Mouse (Mus musculus): ENCODE data around the gene Fryl. TPM values are rescaled to one million over a fixed set of nuclear protein-coding genes. Genes with fewer than 3 reads are reported as not detected.

Gene Fryl
- polyA plus RNA-seq, 1 experiment from 2014 or later: 38.7 TPM

DNA sequence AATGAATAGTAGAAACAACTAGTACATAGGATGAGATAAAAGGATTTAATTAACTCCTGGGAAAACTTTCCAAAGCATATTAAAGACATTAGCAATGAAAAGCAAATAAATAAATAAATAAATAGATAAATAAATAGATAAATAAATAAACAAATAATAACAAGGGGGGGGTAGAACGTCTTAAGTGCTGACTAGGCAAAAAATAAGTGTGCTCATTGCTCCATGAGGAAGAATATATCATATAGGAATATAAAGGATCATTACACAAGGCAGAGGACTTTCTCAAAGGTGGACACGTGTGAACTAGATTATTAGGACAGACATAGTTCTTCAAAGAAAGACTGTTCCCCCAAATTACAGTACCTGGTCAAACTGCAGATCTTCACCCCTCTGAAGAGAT, 120.5 kb downstream of the Fryl start:
- H3K4me2 ChIP-seq: no peak overlapping the region
- WGBS: 84% methylated on average over 2 of the region's 2 CpGs
- no peaks in the 10 kb centered on the region for H3K27me3 ChIP-seq (replicated peaks)
- no peak overlapping the region for H3K4me3 ChIP-seq
- no peak for ATAC-seq (ENCODE audit: insufficient number of reproducible peaks, low FRiP score)
- H3K4me1 ChIP-seq (replicated peaks): peaks cover 2% of the 10 kb centered on the region; the same call in 1 of the 2 replicates
- no peaks in the 10 kb centered on the region for H3K9me3 ChIP-seq (replicated peaks)
- H3K27ac ChIP-seq (ENCODE audit: poor library complexity, severe bottlenecking): no peak overlapping the region
- H3K9ac ChIP-seq: no peak overlapping the region
- peaks cover 25% of the 10 kb centered on the region for H3K36me3 ChIP-seq

DNA sequence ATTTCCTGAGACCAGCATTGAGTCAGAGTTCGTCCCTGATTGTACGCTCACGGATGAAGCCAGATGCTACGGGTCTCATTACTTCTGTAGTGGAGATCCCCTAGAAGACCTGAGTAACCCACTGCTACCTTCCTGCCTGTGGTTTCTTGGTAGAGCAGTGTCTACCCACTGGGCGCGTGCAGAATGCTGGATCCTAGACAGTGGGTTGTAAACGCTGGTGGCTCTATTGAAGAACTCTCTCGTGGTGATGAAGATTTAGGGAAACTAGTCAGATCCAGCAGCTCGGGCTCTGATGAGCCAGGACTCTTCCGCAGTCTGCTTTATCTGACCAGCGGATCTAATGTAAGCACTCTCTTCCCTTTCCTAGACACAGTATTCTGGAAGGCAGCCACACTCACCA, 121.3 kb downstream of the Fryl start:
- ATAC-seq (ENCODE audit: insufficient number of reproducible peaks, low FRiP score): no peak
- Histone ChIP-seq H3K36me3 (peaks cover 23% of the 10 kb centered on the region), H3K27me3 (replicated peaks) (no peaks in the 10 kb centered on the region), H3K9ac (no peak overlapping the region), H3K4me1 (replicated peaks) (peaks cover 6% of the 10 kb centered on the region), H3K27ac (ENCODE audit: poor library complexity, severe bottlenecking) (no peak overlapping the region), H3K9me3 (replicated peaks) (no peaks in the 10 kb centered on the region), H3K4me2 (no peak overlapping the region), H3K4me3 (no peak overlapping the region)
- 85% methylated on average over 11 of the region's 11 CpGs for WGBS

DNA sequence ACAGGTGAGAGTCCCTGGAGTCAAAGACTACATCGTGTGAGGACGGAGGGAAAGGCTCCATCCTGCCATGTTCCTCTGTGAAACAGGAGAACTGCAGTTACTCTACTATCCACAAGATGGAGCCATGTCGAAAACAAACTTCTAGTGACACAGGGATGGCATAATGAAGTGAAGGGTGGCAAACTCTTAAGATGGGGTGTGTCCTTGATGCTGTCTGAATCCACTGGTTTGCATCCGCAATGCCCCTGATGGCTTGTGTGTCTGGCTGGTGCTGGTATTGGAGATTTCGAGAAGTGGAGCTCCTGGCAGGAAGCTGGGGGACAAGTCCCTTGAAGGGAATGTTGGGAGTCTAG, 122.6 kb downstream of the Fryl start:
- H3K4me1 ChIP-seq (replicated peaks): peaks cover 11% of the 10 kb centered on the region
- no peak overlapping the region for H3K4me2 ChIP-seq
- no peak overlapping the region for H3K27ac ChIP-seq (ENCODE audit: poor library complexity, severe bottlenecking)
- WGBS: 43% methylated on average over 5 of the region's 5 CpGs
- no peak overlapping the region for H3K9ac ChIP-seq
- peak; percentile 15; the same call in 1 of the 2 replicates for ATAC-seq (ENCODE audit: insufficient number of reproducible peaks, low FRiP score)
- no peaks in the 10 kb centered on the region for H3K27me3 ChIP-seq (replicated peaks)
- no peak overlapping the region for H3K4me3 ChIP-seq
- peaks cover 20% of the 10 kb centered on the region for H3K36me3 ChIP-seq
- H3K9me3 ChIP-seq (replicated peaks): no peaks in the 10 kb centered on the region

DNA sequence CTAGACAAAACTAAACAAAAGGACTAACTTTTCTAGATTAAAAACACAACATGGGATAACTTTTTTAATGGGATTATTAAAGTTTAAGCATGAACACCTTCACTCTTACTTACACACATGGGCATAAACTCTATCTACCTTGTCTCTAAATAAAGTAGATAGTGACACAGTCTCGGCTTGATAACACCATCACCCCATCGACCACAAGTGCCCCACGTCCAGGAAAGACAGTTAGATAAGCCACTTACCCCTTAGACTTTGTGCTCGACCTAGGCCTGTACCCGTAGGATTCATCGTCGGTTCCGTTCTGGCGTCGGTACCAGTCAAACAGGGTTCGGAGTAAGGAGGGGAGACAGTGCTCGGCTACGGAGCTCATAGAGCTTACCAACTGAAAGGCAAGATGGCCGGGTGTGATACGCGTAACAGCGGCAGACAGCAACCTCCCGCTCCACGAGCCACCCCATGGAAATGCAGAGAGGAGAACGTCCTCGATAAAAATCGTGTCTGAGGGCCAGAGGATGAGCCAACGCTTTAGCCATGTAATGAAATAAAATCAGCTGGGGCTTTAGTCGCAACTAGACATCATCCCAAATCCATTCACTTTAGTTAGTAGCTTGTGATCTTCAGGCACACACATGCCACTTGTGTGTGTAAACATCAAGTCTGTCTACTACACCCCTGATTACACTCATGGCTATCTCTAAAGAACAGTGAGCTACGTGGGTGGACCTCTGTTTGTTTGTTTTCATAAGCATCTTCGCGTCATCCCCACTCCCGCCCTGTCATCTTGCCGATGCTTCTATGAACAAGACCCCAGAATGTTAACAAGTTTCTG, 123.2 kb downstream of the Fryl start:
- Histone ChIP-seq H3K9me3 (replicated peaks) (no peaks in the 10 kb centered on the region), H3K4me2 (no peak overlapping the region), H3K27me3 (replicated peaks) (no peaks in the 10 kb centered on the region), H3K9ac (no peak overlapping the region), H3K4me1 (replicated peaks) (peaks cover 11% of the 10 kb centered on the region), H3K27ac (ENCODE audit: poor library complexity, severe bottlenecking) (no peak overlapping the region), H3K4me3 (no peak overlapping the region), H3K36me3 (peaks cover 26% of the 10 kb centered on the region)
- peak; percentile 6; the same call in 1 of the 2 replicates for ATAC-seq (ENCODE audit: insufficient number of reproducible peaks, low FRiP score)
- 81% methylated on average over 29 of the region's 29 CpGs for WGBS

DNA sequence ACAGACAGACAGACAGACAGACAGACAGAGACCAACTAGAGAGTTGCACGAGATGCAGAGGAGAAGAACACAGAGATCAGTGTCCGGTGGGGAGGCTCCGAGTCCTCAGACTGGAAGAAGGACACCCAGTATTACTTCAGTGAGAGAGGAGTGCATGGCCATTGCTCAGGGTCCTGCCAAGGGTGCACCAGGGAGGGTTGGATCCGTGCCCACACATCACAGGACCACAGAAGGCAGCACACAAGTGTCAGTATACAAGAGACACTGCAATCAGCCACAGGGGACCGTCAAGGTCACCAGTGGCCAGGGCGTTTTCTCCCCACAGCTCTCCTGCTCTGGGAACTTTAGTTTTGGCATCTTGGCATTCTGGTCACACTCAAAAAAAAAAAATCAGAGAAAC, 125.4 kb downstream of the Fryl start:
- H3K27me3 ChIP-seq (replicated peaks): no peaks in the 10 kb centered on the region
- no peak overlapping the region for H3K4me3 ChIP-seq
- ATAC-seq (ENCODE audit: insufficient number of reproducible peaks, low FRiP score): peak; percentile 37; the same call in 1 of the 2 replicates
- no peak overlapping the region for H3K9ac ChIP-seq
- no peak overlapping the region for H3K27ac ChIP-seq (ENCODE audit: poor library complexity, severe bottlenecking)
- H3K9me3 ChIP-seq (replicated peaks): no peaks in the 10 kb centered on the region
- H3K36me3 ChIP-seq: peaks cover 46% of the 10 kb centered on the region
- no peak overlapping the region for H3K4me2 ChIP-seq
- H3K4me1 ChIP-seq (replicated peaks): peaks cover 11% of the 10 kb centered on the region
- 72% methylated on average over 6 of the region's 6 CpGs for WGBS

DNA sequence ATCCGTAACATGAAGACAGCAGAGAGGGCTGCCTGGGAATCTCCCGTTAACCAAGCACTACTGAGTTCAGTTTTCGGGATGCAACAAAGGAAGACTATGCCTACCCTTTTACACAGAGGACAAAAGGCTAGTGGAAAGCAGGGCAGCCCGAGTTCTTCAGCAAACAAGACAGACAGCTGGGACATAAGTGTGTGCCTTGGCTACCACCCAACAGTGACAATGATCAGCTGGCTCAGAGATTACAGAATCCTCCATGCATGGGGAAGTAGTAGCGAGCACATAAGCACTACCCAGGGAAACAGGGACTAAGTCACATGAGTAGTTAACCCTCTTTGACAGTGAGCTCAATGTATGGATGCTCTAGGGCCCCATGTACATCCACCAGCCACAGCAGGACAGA, 126.5 kb downstream of the Fryl start:
- Histone ChIP-seq H3K9ac (no peak overlapping the region), H3K27me3 (replicated peaks) (no peaks in the 10 kb centered on the region), H3K27ac (ENCODE audit: poor library complexity, severe bottlenecking) (no peak overlapping the region), H3K4me3 (no peak overlapping the region), H3K9me3 (replicated peaks) (no peaks in the 10 kb centered on the region), H3K4me1 (replicated peaks) (peaks cover 11% of the 10 kb centered on the region), H3K36me3 (peaks cover 55% of the 10 kb centered on the region), H3K4me2 (no peak overlapping the region)
- ATAC-seq (ENCODE audit: insufficient number of reproducible peaks, low FRiP score): no peak
- 73% methylated on average over 5 of the region's 5 CpGs for WGBS

DNA sequence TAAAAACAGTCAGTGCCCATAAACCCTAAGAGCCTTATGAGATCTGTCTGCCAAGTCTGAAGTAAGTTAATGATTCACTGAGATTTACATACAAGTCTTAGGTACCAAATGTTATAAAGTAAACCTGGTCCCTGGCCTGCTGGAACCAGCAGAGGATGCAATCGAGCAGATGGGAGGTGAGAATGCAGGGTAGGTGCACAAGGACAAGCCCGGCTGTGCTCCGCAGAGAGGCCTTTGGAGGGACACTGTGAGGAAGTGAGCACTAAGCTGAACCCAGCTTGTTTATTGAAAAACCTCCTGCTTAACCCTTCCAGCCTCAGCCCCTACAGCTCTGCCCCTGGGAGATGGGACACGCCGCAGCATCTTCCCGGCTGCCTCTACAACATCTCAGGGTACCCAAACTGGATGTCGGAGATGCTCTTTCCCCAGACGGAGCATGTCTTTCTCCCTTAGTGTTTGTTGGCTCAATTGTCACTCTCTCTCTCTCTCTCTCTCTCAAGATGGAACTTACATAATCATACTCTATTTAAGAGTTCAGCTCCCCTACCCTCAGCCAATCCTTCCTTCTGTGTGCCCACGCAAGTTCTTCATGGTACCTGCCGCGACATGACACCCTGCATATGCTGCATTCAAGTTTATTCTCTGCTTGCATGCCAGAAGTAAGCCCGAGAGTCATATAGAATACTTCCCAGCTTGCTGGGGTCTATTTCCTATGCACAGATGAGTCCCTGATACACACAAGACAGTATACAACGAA, 136.3 kb downstream of the Fryl start:
- Histone ChIP-seq H3K27me3 (replicated peaks) (no peaks in the 10 kb centered on the region), H3K36me3 (peaks cover 65% of the 10 kb centered on the region), H3K9ac (no peak overlapping the region), H3K9me3 (replicated peaks) (no peaks in the 10 kb centered on the region), H3K27ac (ENCODE audit: poor library complexity, severe bottlenecking) (no peak overlapping the region), H3K4me3 (no peak overlapping the region), H3K4me2 (no peak overlapping the region), H3K4me1 (replicated peaks) (no peaks in the 10 kb centered on the region)
- WGBS: 90% methylated on average over 13 of the region's 13 CpGs
- ATAC-seq (ENCODE audit: insufficient number of reproducible peaks, low FRiP score): no peak

DNA sequence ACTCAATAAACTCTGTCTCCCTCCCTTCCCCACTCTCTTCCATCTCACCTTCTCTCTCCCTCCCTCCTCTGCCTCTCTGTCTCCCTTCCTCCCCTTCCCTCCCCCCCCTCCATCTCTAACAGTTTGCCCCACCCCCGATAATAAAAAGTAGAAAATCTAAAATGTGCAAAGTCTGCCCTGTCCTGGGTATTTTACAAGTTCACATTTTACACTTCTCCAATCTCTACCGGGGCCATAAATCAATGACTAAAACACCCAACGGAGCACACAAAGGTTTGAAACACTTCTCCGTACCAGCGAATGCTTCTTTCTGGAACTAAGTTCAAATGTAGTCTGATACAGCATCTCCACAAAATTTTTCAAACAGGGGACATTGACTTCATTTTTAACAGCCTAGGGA, 136.9 kb downstream of the Fryl start:
- ATAC-seq (ENCODE audit: insufficient number of reproducible peaks, low FRiP score): no peak
- Histone ChIP-seq H3K27me3 (replicated peaks) (no peaks in the 10 kb centered on the region), H3K4me3 (no peak overlapping the region), H3K4me1 (replicated peaks) (no peaks in the 10 kb centered on the region), H3K9ac (no peak overlapping the region), H3K9me3 (replicated peaks) (no peaks in the 10 kb centered on the region), H3K4me2 (no peak overlapping the region), H3K36me3 (peaks cover 69% of the 10 kb centered on the region), H3K27ac (ENCODE audit: poor library complexity, severe bottlenecking) (no peak overlapping the region)
- 93% methylated on average over 5 of the region's 5 CpGs for WGBS

DNA sequence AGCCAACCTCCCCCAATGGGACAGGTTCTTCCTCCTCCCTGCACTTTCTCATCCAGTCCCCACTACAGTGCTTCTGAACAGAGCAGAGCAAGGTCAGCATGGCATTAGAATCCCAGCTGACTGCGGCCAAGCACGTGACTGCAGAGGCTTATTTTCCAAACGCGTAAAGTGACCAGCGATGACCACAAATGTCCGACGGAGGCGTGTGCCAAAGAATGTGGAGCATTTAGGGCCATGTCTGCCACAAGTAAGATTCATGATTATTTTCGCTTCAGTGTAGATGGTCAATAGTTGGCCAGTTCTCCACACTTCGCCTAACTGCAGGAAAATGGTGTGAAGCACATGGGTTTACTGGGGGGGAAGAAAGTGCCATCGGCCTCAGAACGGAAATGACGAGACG, 137.6 kb downstream of the Fryl start:
- no peak overlapping the region for H3K27ac ChIP-seq (ENCODE audit: poor library complexity, severe bottlenecking)
- WGBS: 90% methylated on average over 14 of the region's 14 CpGs
- peaks cover 69% of the 10 kb centered on the region for H3K36me3 ChIP-seq
- no peak overlapping the region for H3K9ac ChIP-seq
- no peaks in the 10 kb centered on the region for H3K9me3 ChIP-seq (replicated peaks)
- no peaks in the 10 kb centered on the region for H3K4me1 ChIP-seq (replicated peaks)
- H3K4me3 ChIP-seq: no peak overlapping the region
- H3K4me2 ChIP-seq: no peak overlapping the region
- no peaks in the 10 kb centered on the region for H3K27me3 ChIP-seq (replicated peaks)
- ATAC-seq (ENCODE audit: insufficient number of reproducible peaks, low FRiP score): no peak

DNA sequence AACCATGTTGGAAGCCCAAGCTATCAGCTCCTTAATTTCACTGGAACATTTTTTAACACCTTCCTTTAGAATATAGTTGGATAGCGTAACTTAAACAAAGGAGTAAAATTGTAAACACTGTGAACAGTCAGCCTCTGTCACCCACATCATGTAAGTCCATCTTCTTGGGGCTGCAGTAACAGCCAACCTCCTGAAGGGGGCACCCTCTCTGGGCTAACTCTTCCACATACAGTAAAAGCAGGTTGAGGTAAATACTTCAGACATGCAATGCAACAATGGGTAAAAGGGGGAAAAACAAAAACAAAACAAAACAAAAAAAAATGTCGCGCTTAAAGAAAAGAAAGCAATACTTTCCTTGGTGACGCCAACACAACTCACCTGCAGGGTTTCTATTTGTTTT, 141.5 kb downstream of the Fryl start:
- H3K4me1 ChIP-seq (replicated peaks): no peaks in the 10 kb centered on the region
- no peak overlapping the region for H3K27ac ChIP-seq (ENCODE audit: poor library complexity, severe bottlenecking)
- 90% methylated on average over 4 of the region's 4 CpGs for WGBS
- no peak overlapping the region for H3K4me2 ChIP-seq
- no peak overlapping the region for H3K4me3 ChIP-seq
- H3K9me3 ChIP-seq (replicated peaks): no peaks in the 10 kb centered on the region
- no peak overlapping the region for H3K9ac ChIP-seq
- no peaks in the 10 kb centered on the region for H3K27me3 ChIP-seq (replicated peaks)
- peaks cover 69% of the 10 kb centered on the region for H3K36me3 ChIP-seq
- ATAC-seq (ENCODE audit: insufficient number of reproducible peaks, low FRiP score): no peak

DNA sequence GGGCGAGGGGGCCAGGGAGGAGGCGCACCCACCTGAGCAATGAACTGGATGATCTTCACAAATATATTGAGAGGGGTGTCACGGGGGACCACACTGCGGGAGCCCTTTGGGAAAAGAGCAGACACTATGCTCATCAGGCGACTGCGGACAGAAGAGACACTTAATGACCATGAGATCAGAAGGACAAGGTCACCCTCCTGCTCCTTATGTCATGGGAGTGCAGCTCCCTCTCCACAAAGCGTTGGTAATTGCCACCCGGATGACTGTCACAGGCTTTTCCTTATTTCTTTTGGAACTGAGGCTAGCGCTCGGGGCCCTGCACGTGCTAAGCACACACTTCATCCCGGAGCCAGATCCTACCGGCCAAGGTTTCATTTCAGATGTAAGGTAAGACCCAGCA, 144.1 kb downstream of the Fryl start:
- Histone ChIP-seq H3K4me3 (no peak overlapping the region), H3K36me3 (peaks cover 74% of the 10 kb centered on the region), H3K27me3 (replicated peaks) (no peaks in the 10 kb centered on the region), H3K4me2 (no peak overlapping the region), H3K27ac (ENCODE audit: poor library complexity, severe bottlenecking) (no peak overlapping the region), H3K9me3 (replicated peaks) (0 out of 2 replicates have a peak, but pooled peaks cover 3% of the 10 kb centered on the region), H3K9ac (no peak overlapping the region), H3K4me1 (replicated peaks) (no peaks in the 10 kb centered on the region)
- ATAC-seq (ENCODE audit: insufficient number of reproducible peaks, low FRiP score): no peak
- WGBS: 91% methylated on average over 13 of the region's 13 CpGs
